Mouse (Mus musculus): ENCODE results near the gene Phlpp1.

DNA sequence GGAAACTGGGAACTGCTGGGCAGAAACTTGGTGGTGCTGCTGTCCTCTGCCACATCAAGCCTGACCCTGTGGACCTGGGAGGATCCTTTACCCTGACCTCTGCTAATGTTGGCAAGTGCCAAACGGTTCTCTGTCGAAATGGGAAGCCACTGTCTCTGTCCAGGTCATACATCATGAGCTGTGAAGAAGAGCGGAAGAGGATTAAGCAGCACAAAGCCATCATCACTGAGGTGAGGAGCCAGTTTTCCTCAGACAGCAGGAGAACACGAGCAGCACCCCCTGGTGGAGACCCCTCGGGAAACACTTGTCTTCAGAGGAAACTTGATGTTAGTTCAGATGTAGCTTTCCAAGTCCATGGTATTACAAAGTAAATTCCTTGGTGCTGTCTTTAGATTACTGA is 218.1 kb downstream of the Phlpp1 start:
- TF ChIP-seq CTCF (IDR thresholded peaks at IDR 0.05; ENCODE audit: low read depth) (peak; percentile 87), EP300 (optimal IDR thresholded peaks at IDR 0.05) (no peak)
